Mouse (Mus musculus): ENCODE results near the gene Ccl28. TPM values are rescaled to one million over a fixed set of nuclear protein-coding genes. Genes with fewer than 3 reads are reported as not detected.
"Not testable (repeated sequence)": the region's sequence is repeated elsewhere in the genome, so short reads cannot be mapped to it uniquely, and the experiment has no call there.

Ccl28 gene
- polyA plus RNA-seq, 1 experiment from 2014 or later = 0.13 TPM

- Histone ChIP-seq H3K4me2 (ENCODE audit: low read length) (no peak overlapping the region), H3K9me3 (ENCODE audit: control insufficient read depth, low read length) (no peaks in the 10 kb centered on the region), H3K27ac (ENCODE audit: low read length) (no peak overlapping the region), H3K4me1 (replicated peaks; ENCODE audit: control insufficient read depth, insufficient read depth, low read length) (no peaks in the 10 kb centered on the region), H3K27me3 (replicated peaks; ENCODE audit: control insufficient read depth, insufficient read depth, low read length) (no peaks in the 10 kb centered on the region), H3K9ac (replicated peaks; ENCODE audit: low read depth, low read length) (no peak overlapping the region), H3K4me3 (replicated peaks; ENCODE audit: low read length) (no peak overlapping the region), H3K36me3 (ENCODE audit: control insufficient read depth, insufficient read depth) (no peaks in the 10 kb centered on the region)
- 90% methylated on average over 8 of the region's 8 CpGs for WGBS
- ATAC-seq = no peak
These were observed 55.2 kb downstream of the Ccl28 start for GRCm38 (mm10) chr13:119678794-119679193.

- H3K4me2 ChIP-seq (ENCODE audit: low read length) = no peak overlapping the region
- no peak overlapping the region for H3K9ac ChIP-seq (replicated peaks; ENCODE audit: low read depth, low read length)
- no peak overlapping the region for H3K4me3 ChIP-seq (replicated peaks; ENCODE audit: low read length)
- no peak overlapping the region for H3K27ac ChIP-seq (ENCODE audit: low read length)
- WGBS = 88% methylated on average over 2 of the region's 2 CpGs
- no peaks in the 10 kb centered on the region for H3K4me1 ChIP-seq (replicated peaks; ENCODE audit: control insufficient read depth, insufficient read depth, low read length)
- no peaks in the 10 kb centered on the region for H3K36me3 ChIP-seq (ENCODE audit: control insufficient read depth, insufficient read depth)
- H3K9me3 ChIP-seq (ENCODE audit: control insufficient read depth, low read length) = no peaks in the 10 kb centered on the region
- H3K27me3 ChIP-seq (replicated peaks; ENCODE audit: control insufficient read depth, insufficient read depth, low read length) = no peaks in the 10 kb centered on the region
- no peak for ATAC-seq
These were observed 56.1 kb downstream of the Ccl28 start for GRCm38 (mm10) chr13:119679721-119680120.

GRCm38 (mm10) chr13:119681161-119681560 lies 57.5 kb downstream of the Ccl28 start:
- H3K36me3 ChIP-seq (ENCODE audit: control insufficient read depth, insufficient read depth) = no peaks in the 10 kb centered on the region
- no peak for ATAC-seq
- no peak overlapping the region for H3K4me2 ChIP-seq (ENCODE audit: low read length)
- H3K27ac ChIP-seq (ENCODE audit: low read length) = no peak overlapping the region
- H3K4me3 ChIP-seq (replicated peaks; ENCODE audit: low read length) = no peak overlapping the region
- H3K9ac ChIP-seq (replicated peaks; ENCODE audit: low read depth, low read length) = no peak overlapping the region
- 81% methylated on average over 3 of the region's 3 CpGs for WGBS
- no peaks in the 10 kb centered on the region for H3K27me3 ChIP-seq (replicated peaks; ENCODE audit: control insufficient read depth, insufficient read depth, low read length)
- H3K4me1 ChIP-seq (replicated peaks; ENCODE audit: control insufficient read depth, insufficient read depth, low read length) = no peaks in the 10 kb centered on the region
- H3K9me3 ChIP-seq (ENCODE audit: control insufficient read depth, low read length) = no peaks in the 10 kb centered on the region

GRCm38 (mm10) chr13:119684416-119685177 lies 61.0 kb downstream of the Ccl28 start:
- no peak overlapping the region for H3K4me3 ChIP-seq (replicated peaks; ENCODE audit: low read length)
- no peaks in the 10 kb centered on the region for H3K9me3 ChIP-seq (ENCODE audit: control insufficient read depth, low read length)
- H3K27me3 ChIP-seq (replicated peaks; ENCODE audit: control insufficient read depth, insufficient read depth, low read length) = no peaks in the 10 kb centered on the region
- peaks cover 11% of the 10 kb centered on the region for H3K4me1 ChIP-seq (replicated peaks; ENCODE audit: control insufficient read depth, insufficient read depth, low read length)
- H3K27ac ChIP-seq (ENCODE audit: low read length) = no peak overlapping the region
- 88% methylated on average over 11 of the region's 11 CpGs for WGBS
- no peak overlapping the region for H3K9ac ChIP-seq (replicated peaks; ENCODE audit: low read depth, low read length)
- H3K36me3 ChIP-seq (ENCODE audit: control insufficient read depth, insufficient read depth) = no peaks in the 10 kb centered on the region
- H3K4me2 ChIP-seq (ENCODE audit: low read length) = no peak overlapping the region
- no peak for ATAC-seq

- Histone ChIP-seq H3K27ac (ENCODE audit: low read length) (peak overlapping the region; percentile 83), H3K36me3 (ENCODE audit: control insufficient read depth, insufficient read depth) (peaks cover 2% of the 10 kb centered on the region; the same call in 1 of the 2 replicates), H3K4me3 (replicated peaks; ENCODE audit: low read length) (peak overlapping the region; percentile 100), H3K27me3 (replicated peaks; ENCODE audit: control insufficient read depth, insufficient read depth, low read length) (no peaks in the 10 kb centered on the region), H3K9me3 (ENCODE audit: control insufficient read depth, low read length) (no peaks in the 10 kb centered on the region), H3K9ac (replicated peaks; ENCODE audit: low read depth, low read length) (0 out of 2 replicates have a peak overlapping the region, but pooled peaks have one; percentile 17), H3K4me1 (replicated peaks; ENCODE audit: control insufficient read depth, insufficient read depth, low read length) (peaks cover 36% of the 10 kb centered on the region), H3K4me2 (ENCODE audit: low read length) (peak overlapping the region; percentile 46)
- no peak for ATAC-seq
- 2% methylated on average over 5 of the region's 5 CpGs for WGBS
These were observed 66.1 kb downstream of the Ccl28 start for GRCm38 (mm10) chr13:119689709-119690038.

GRCm38 (mm10) chr13:119690039-119690728 lies 66.6 kb downstream of the Ccl28 start, which contains the start of gene Hmgcs1:
Hmgcs1 (plus strand) TSS chr13:119690379.
- ATAC-seq = peak; percentile 97
- peaks cover 2% of the 10 kb centered on the region; the same call in 1 of the 2 replicates for H3K36me3 ChIP-seq (ENCODE audit: control insufficient read depth, insufficient read depth)
- under 1% methylated on average over 59 of the region's 59 CpGs for WGBS
- peak within 1 kb of the TSS; percentile 100 for H3K4me3 ChIP-seq (replicated peaks; ENCODE audit: low read length)
- peak within 1 kb of the TSS; percentile 79 for H3K4me2 ChIP-seq (ENCODE audit: low read length)
- H3K27me3 ChIP-seq (replicated peaks; ENCODE audit: control insufficient read depth, insufficient read depth, low read length) = no peaks in the 10 kb centered on the region
- H3K4me1 ChIP-seq (replicated peaks; ENCODE audit: control insufficient read depth, insufficient read depth, low read length) = peaks cover 40% of the 10 kb centered on the region
- peak within 1 kb of the TSS; percentile 99 for H3K27ac ChIP-seq (ENCODE audit: low read length)
- peak within 1 kb of the TSS; percentile 99 for H3K9ac ChIP-seq (replicated peaks; ENCODE audit: low read depth, low read length)
- H3K9me3 ChIP-seq (ENCODE audit: control insufficient read depth, low read length) = no peaks in the 10 kb centered on the region

GRCm38 (mm10) chr13:119690876-119691620 lies 67.4 kb downstream of the Ccl28 start:
- H3K9me3 ChIP-seq (ENCODE audit: control insufficient read depth, low read length) = no peaks in the 10 kb centered on the region
- 1% methylated on average over 7 of the region's 7 CpGs for WGBS
- H3K4me2 ChIP-seq (ENCODE audit: low read length) = peak overlapping the region; percentile 79
- peaks cover 46% of the 10 kb centered on the region for H3K4me1 ChIP-seq (replicated peaks; ENCODE audit: control insufficient read depth, insufficient read depth, low read length)
- H3K27me3 ChIP-seq (replicated peaks; ENCODE audit: control insufficient read depth, insufficient read depth, low read length) = no peaks in the 10 kb centered on the region
- peak overlapping the region; percentile 100 for H3K4me3 ChIP-seq (replicated peaks; ENCODE audit: low read length)
- peaks cover 2% of the 10 kb centered on the region; the same call in 1 of the 2 replicates for H3K36me3 ChIP-seq (ENCODE audit: control insufficient read depth, insufficient read depth)
- H3K9ac ChIP-seq (replicated peaks; ENCODE audit: low read depth, low read length) = peak overlapping the region; percentile 99
- no peak for ATAC-seq
- H3K27ac ChIP-seq (ENCODE audit: low read length) = peak overlapping the region; percentile 99

- H3K4me1 ChIP-seq (replicated peaks; ENCODE audit: control insufficient read depth, insufficient read depth, low read length) = peaks cover 48% of the 10 kb centered on the region
These were observed 68.3 kb downstream of the Ccl28 start for GRCm38 (mm10) chr13:119691958-119692357.

GRCm38 (mm10) chr13:119695676-119696075 lies 72.1 kb downstream of the Ccl28 start:
- Histone ChIP-seq H3K4me2 (ENCODE audit: low read length) (peak overlapping the region; percentile 28), H3K4me3 (replicated peaks; ENCODE audit: low read length) (no peak overlapping the region), H3K27ac (ENCODE audit: low read length) (no peak overlapping the region), H3K4me1 (replicated peaks; ENCODE audit: control insufficient read depth, insufficient read depth, low read length) (peaks cover 37% of the 10 kb centered on the region), H3K9me3 (ENCODE audit: control insufficient read depth, low read length) (no peaks in the 10 kb centered on the region), H3K9ac (replicated peaks; ENCODE audit: low read depth, low read length) (no peak overlapping the region), H3K36me3 (ENCODE audit: control insufficient read depth, insufficient read depth) (peaks cover 11% of the 10 kb centered on the region), H3K27me3 (replicated peaks; ENCODE audit: control insufficient read depth, insufficient read depth, low read length) (no peaks in the 10 kb centered on the region)
- 58% methylated on average over 4 of the region's 4 CpGs for WGBS
- no peak for ATAC-seq

More at GRCm38 (mm10) chr13:119691958-119692357, 68.3 kb downstream of the Ccl28 start:
- H3K4me2 ChIP-seq (ENCODE audit: low read length) = peak overlapping the region; percentile 79
- 47% methylated on average over 3 of the region's 3 CpGs for WGBS
- H3K27me3 ChIP-seq (replicated peaks; ENCODE audit: control insufficient read depth, insufficient read depth, low read length); H3K27ac ChIP-seq (ENCODE audit: low read length); H3K9me3 ChIP-seq (ENCODE audit: control insufficient read depth, low read length); ATAC-seq; H3K36me3 ChIP-seq (ENCODE audit: control insufficient read depth, insufficient read depth): not testable (repeated sequence)
- peak overlapping the region; percentile 99; the same call in 1 of the 2 replicates for H3K9ac ChIP-seq (replicated peaks; ENCODE audit: low read depth, low read length)
- peak overlapping the region; percentile 100 for H3K4me3 ChIP-seq (replicated peaks; ENCODE audit: low read length)
